Mouse (Mus musculus) midbrain, embryonic 15.5 days (tissue): Measurements from ENCODE around the gene Tsnax. TPM values are rescaled to one million over a fixed set of nuclear protein-coding genes. Genes with fewer than 3 reads are reported as not detected.

Source experiments
- ATAC-seq: fragments of 200-750 bp; cut with Nextera tagmentation; replicated peaks from 2 replicates; pipeline ENCODE4 v1.8.0; 2017; ENCODE audit warnings: moderate TSS enrichment
- H3K27ac ChIP-seq: fragments of 300-500 bp; sonication (generic); 2 replicates; pipeline ENCODE4 v1.5.1; 2015; ENCODE audit warnings: mild to moderate bottlenecking, inconsistent platforms
- H3K27me3 ChIP-seq: fragments of 300-500 bp; sonication (generic); replicated peaks from 2 replicates; pipeline ENCODE4 v1.6.1; 2015; ENCODE audit warnings: inconsistent platforms
- H3K36me3 ChIP-seq: fragments of 300-500 bp; sonication (generic); replicated peaks from 2 replicates; pipeline ENCODE4 v1.6.1; 2015; ENCODE audit warnings: inconsistent platforms
- H3K4me1 ChIP-seq: fragments of 300-500 bp; sonication (generic); 2 replicates; pipeline ENCODE4 v1.6.1; 2015; ENCODE audit warnings: inconsistent platforms
- H3K4me2 ChIP-seq: fragments of 300-500 bp; sonication (generic); 2 replicates; pipeline ENCODE4 v1.6.1; 2015; ENCODE audit warnings: inconsistent platforms, mild to moderate bottlenecking, moderate library complexity
- H3K4me3 ChIP-seq: fragments of 300-500 bp; sonication (generic); 2 replicates; pipeline ENCODE4 v1.5.1; 2015; ENCODE audit warnings: mild to moderate bottlenecking, inconsistent platforms
- H3K9ac ChIP-seq: fragments of 300-500 bp; sonication (generic); 2 replicates; pipeline ENCODE4 v1.6.1; 2015; ENCODE audit warnings: mild to moderate bottlenecking, inconsistent platforms
- H3K9me3 ChIP-seq: fragments of 300-500 bp; sonication (generic); 2 replicates; pipeline ENCODE4 v1.6.1; 2016; ENCODE audit warnings: inconsistent platforms
- WGBS: fragments of 180-500 bp; shearing (Covaris S2); methylation state at CpG from one replicate; pipeline ENCODE4 v1.1.7; 2015; ENCODE audit warnings: mixed read lengths; 5-methylcytosine and 5-hydroxymethylcytosine counted together
- polyA plus RNA-seq: library from polyadenylated mRNA; unstranded; fragments of >200 nt; fragmentation: Nextera tagmentation; extraction: Ambion mirVana; gene quantifications from 2 replicates; pipeline ENCODE4 v1.2.1, GENCODE M21; 2015

Gene Tsnax
- polyA plus RNA-seq, 1 experiment from 2014 or later = 234 TPM

DNA sequence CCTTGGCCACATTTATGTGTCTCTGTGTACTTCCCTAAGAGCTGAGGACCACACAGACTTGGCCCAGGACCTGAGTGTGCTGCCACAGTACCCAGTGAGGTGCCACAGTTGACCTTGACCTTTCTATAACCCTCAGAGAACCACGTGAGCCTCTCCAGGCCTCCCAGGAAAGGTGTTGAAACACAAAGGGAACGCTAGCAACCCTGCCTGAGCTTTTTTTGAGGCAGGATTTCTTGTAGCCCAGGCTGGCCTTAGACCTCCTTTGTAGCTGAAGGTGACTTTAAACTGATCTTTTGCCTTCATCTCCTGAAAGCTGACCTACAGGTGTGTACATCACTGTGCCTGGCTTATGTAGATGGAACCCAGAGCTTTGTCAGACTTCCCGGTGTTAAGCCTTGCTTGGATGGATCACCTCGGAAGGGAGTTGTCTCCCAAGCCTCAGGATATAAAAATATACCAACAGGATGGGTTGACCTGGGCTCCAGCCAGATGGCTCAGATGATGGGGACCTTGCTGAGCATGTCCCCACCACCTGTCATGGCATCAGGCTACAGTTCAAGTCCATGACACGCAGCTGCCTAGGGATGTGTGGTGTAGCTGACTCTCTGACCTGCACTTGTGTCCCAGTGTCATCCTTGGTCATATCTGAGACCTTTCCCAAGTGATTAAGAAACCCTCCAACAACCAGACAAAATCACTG, 36.4 kb downstream of the Tsnax start:
- peaks cover 9% of the 10 kb centered on the region for H3K4me1 ChIP-seq
- no peaks in the 10 kb centered on the region for H3K9me3 ChIP-seq
- H3K4me2 ChIP-seq = no peak overlapping the region
- no peaks in the 10 kb centered on the region for H3K36me3 ChIP-seq
- H3K4me3 ChIP-seq = no peak overlapping the region
- H3K9ac ChIP-seq = no peak overlapping the region
- H3K27me3 ChIP-seq = peaks cover 17% of the 10 kb centered on the region
- ATAC-seq = no peak
- no peak overlapping the region for H3K27ac ChIP-seq
- WGBS = 67% methylated on average over 5 of the region's 5 CpGs

DNA sequence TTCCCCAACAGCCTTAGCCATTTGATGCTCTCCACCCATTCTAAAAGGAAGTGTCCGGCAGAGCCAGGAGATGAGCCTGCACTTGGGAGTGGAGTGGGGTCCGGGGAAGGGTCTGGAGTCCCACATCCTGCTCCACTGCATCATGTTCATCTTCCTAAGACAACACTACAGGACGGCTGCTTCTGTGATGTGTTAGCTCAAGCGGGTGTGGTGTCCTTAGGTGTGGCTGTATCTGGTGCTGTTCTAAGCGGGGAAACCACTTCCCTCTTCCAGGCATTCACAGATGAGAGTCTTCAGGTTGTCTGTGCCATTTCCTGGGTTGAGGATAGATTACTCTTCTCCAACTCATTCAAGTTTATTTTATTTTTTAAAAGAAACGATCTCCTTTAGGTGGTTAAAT, 37.0 kb downstream of the Tsnax start:
- no peak for ATAC-seq
- H3K4me3 ChIP-seq = no peak overlapping the region
- peaks cover 21% of the 10 kb centered on the region for H3K27me3 ChIP-seq
- no peaks in the 10 kb centered on the region for H3K9me3 ChIP-seq
- no peaks in the 10 kb centered on the region for H3K36me3 ChIP-seq
- H3K4me1 ChIP-seq = peaks cover 13% of the 10 kb centered on the region
- H3K9ac ChIP-seq = no peak overlapping the region
- 87% methylated on average over 6 of the region's 6 CpGs for WGBS
- H3K27ac ChIP-seq = no peak overlapping the region
- H3K4me2 ChIP-seq = no peak overlapping the region

GRCm38 (mm10) chr8:125052026-125052425, 39.2 kb downstream of the Tsnax start:
- ATAC-seq = no peak
- 26% methylated on average over 2 of the region's 2 CpGs for WGBS
- Histone ChIP-seq H3K36me3 (no peaks in the 10 kb centered on the region), H3K27ac (no peak overlapping the region), H3K4me1 (peaks cover 13% of the 10 kb centered on the region), H3K4me3 (no peak overlapping the region), H3K4me2 (no peak overlapping the region), H3K27me3 (peaks cover 32% of the 10 kb centered on the region), H3K9ac (no peak overlapping the region), H3K9me3 (no peaks in the 10 kb centered on the region)

GRCm38 (mm10) chr8:125053505-125054435, 41.0 kb downstream of the Tsnax start, which contains the start of gene Disc1:
TSS of gene Disc1 (plus strand) at chr8:125054195.
- peak within 1 kb of the TSS; percentile 63 for H3K9ac ChIP-seq
- peak within 1 kb of the TSS; percentile 46 for H3K27ac ChIP-seq
- peak within 1 kb of the TSS; percentile 96 for H3K4me2 ChIP-seq
- ATAC-seq = peak; percentile 50; the same call in 1 of the 2 replicates
- H3K4me3 ChIP-seq = peak within 1 kb of the TSS; percentile 66
- peaks cover 13% of the 10 kb centered on the region for H3K4me1 ChIP-seq
- H3K9me3 ChIP-seq = no peaks in the 10 kb centered on the region
- H3K27me3 ChIP-seq = peaks cover 32% of the 10 kb centered on the region
- WGBS = 2% methylated on average over 62 of the region's 65 CpGs
- no peaks in the 10 kb centered on the region for H3K36me3 ChIP-seq

DNA sequence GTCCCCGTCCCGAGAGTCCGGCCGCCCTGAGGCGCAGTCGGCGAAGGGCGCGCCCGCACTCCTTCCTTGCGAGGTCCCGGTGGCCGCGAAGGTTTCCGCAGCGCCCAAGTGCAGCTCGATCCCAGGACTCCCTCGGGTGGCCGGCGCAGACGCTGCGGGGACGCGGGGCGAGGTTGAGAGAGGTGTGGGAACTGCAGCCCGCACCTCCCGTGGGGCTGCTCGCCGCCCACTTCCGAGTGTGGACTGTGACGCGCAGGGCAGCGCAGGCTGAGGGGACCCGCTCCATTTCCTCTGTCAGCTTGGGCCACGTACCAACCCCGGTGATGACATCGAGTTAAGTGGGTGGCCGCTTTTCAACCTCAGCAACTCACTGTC, 41.6 kb downstream of the Tsnax start:
- H3K36me3 ChIP-seq = no peaks in the 10 kb centered on the region
- peak overlapping the region; percentile 46 for H3K27ac ChIP-seq
- 1% methylated on average over 32 of the region's 38 CpGs for WGBS
- H3K27me3 ChIP-seq = peaks cover 32% of the 10 kb centered on the region
- H3K4me1 ChIP-seq = peaks cover 13% of the 10 kb centered on the region
- no peaks in the 10 kb centered on the region for H3K9me3 ChIP-seq
- H3K4me2 ChIP-seq = peak overlapping the region; percentile 96
- H3K9ac ChIP-seq = peak overlapping the region; percentile 63
- ATAC-seq = peak; percentile 66
- peak overlapping the region; percentile 66 for H3K4me3 ChIP-seq

DNA sequence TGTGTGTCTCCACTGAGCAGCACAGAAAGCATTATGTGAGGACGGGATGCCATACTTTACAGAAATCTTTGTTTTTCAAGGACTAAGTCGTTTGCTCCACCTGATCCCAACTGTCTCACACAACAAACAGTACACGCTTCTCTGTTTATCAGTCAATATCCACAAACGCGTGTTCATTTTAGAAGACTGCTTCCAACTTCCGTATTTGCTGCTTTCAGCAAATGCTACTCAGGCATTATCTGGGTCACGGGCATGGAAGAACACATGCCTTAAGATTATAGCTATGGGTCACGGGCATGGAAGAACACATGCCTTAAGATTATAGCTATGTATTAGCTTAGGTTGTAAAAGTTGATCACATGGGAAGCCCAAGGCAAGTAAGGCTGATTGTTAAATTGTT, 48.1 kb downstream of the Tsnax start:
- no peak overlapping the region for H3K4me2 ChIP-seq
- H3K9ac ChIP-seq = no peak overlapping the region
- no peaks in the 10 kb centered on the region for H3K4me1 ChIP-seq
- H3K9me3 ChIP-seq = no peaks in the 10 kb centered on the region
- ATAC-seq = no peak
- 0 out of 2 replicates have a peak, but pooled peaks cover under 1% of the 10 kb centered on the region for H3K27me3 ChIP-seq
- no peak overlapping the region for H3K4me3 ChIP-seq
- H3K27ac ChIP-seq = no peak overlapping the region
- 85% methylated on average over 8 of the region's 8 CpGs for WGBS
- H3K36me3 ChIP-seq = no peaks in the 10 kb centered on the region

GRCm38 (mm10) chr8:125065596-125065995, 52.8 kb downstream of the Tsnax start:
- WGBS = 86% methylated on average over 6 of the region's 6 CpGs
- no peak for ATAC-seq
- Histone ChIP-seq H3K9me3 (no peaks in the 10 kb centered on the region), H3K27ac (no peak overlapping the region), H3K9ac (no peak overlapping the region), H3K4me2 (no peak overlapping the region), H3K4me3 (no peak overlapping the region), H3K27me3 (no peaks in the 10 kb centered on the region), H3K36me3 (no peaks in the 10 kb centered on the region), H3K4me1 (peaks cover 3% of the 10 kb centered on the region; the same call in 1 of the 2 replicates)

GRCm38 (mm10) chr8:125066913-125067595, 54.3 kb downstream of the Tsnax start:
- H3K4me2 ChIP-seq = no peak overlapping the region

GRCm38 (mm10) chr8:125067596-125067960, 54.8 kb downstream of the Tsnax start:
- peak overlapping the region; percentile 71; the same call in 1 of the 2 replicates for H3K27ac ChIP-seq
- H3K9me3 ChIP-seq = no peaks in the 10 kb centered on the region
- H3K4me2 ChIP-seq = no peak overlapping the region
- no peak; the same call in 1 of the 2 replicates for ATAC-seq
- no peak overlapping the region for H3K9ac ChIP-seq
- H3K36me3 ChIP-seq = no peaks in the 10 kb centered on the region
- no peaks in the 10 kb centered on the region for H3K27me3 ChIP-seq
- H3K4me1 ChIP-seq = peaks cover 3% of the 10 kb centered on the region; the same call in 1 of the 2 replicates
- H3K4me3 ChIP-seq = no peak overlapping the region
- WGBS = 70% methylated on average over 9 of the region's 9 CpGs

More at GRCm38 (mm10) chr8:125066913-125067595, 54.3 kb downstream of the Tsnax start:
- no peak overlapping the region for H3K9ac ChIP-seq
- H3K4me1 ChIP-seq = peaks cover 3% of the 10 kb centered on the region; the same call in 1 of the 2 replicates
- no peak overlapping the region for H3K4me3 ChIP-seq
- H3K27ac ChIP-seq = peak overlapping the region; percentile 71
- WGBS = 40% methylated on average over 12 of the region's 12 CpGs
- H3K36me3 ChIP-seq = no peaks in the 10 kb centered on the region
- H3K27me3 ChIP-seq = no peaks in the 10 kb centered on the region
- no peaks in the 10 kb centered on the region for H3K9me3 ChIP-seq
- ATAC-seq = peak; percentile 80

- H3K9me3 ChIP-seq = no peaks in the 10 kb centered on the region
- WGBS = 86% methylated on average over 6 of the region's 6 CpGs
- ATAC-seq = no peak
- peaks cover 3% of the 10 kb centered on the region; the same call in 1 of the 2 replicates for H3K4me1 ChIP-seq
- no peak overlapping the region for H3K4me2 ChIP-seq
- no peaks in the 10 kb centered on the region for H3K36me3 ChIP-seq
- peak overlapping the region; percentile 49 for H3K27ac ChIP-seq
- H3K9ac ChIP-seq = no peak overlapping the region
- H3K27me3 ChIP-seq = no peaks in the 10 kb centered on the region
- H3K4me3 ChIP-seq = no peak overlapping the region
Measured at GRCm38 (mm10) chr8:125068146-125068905, 55.5 kb downstream of the Tsnax start.

DNA sequence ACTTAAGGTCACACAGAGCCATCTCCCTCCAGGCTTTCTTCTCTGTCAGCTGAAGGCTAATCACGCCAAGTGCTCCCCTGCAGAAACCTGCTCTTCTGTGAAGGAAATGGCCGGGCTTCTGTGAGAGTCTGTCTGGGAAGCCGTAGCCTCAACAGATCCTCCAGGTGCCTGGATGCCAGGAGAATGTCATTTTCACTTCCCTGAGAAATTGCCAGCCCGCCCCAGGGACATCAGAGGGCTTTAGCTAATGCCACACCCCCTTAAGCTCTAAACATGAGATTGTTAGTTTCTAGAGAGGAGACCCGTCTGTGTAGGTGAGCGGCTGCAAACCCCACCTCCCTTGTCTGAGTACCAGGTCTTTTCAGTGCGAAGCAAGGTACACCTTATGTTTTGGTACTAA, 56.5 kb downstream of the Tsnax start:
- H3K9ac ChIP-seq = no peak overlapping the region
- H3K4me2 ChIP-seq = no peak overlapping the region
- WGBS = 64% methylated on average over 7 of the region's 7 CpGs
- H3K27ac ChIP-seq = 0 out of 2 replicates have a peak overlapping the region, but pooled peaks have one; percentile 28
- no peaks in the 10 kb centered on the region for H3K27me3 ChIP-seq
- H3K9me3 ChIP-seq = no peaks in the 10 kb centered on the region
- no peak for ATAC-seq
- H3K4me1 ChIP-seq = peaks cover 3% of the 10 kb centered on the region; the same call in 1 of the 2 replicates
- H3K4me3 ChIP-seq = no peak overlapping the region
- H3K36me3 ChIP-seq = no peaks in the 10 kb centered on the region
